Mouse (Mus musculus) left cerebral cortex, postnatal 10 days (tissue): ENCODE results near the gene Vmn1r78. TPM values are rescaled to one million over a fixed set of nuclear protein-coding genes. Genes with fewer than 3 reads are reported as not detected.
"Not testable (repeated sequence)": the region's sequence is repeated elsewhere in the genome, so short reads cannot be mapped to it uniquely, and the experiment has no call there.

ENCODE experiments used
- DNase-seq, 2 experiments: peaks; one replicate each; pipeline ENCODE4 v3.0.0; 2021 to 2022; ENCODE audit warnings: low spot score in 2 of 2, mixed read lengths in 1 of 2; ENCODE audit errors: extremely low spot score in 1 of 2
- intact Hi-C: fragments of 180-260 bp; cut with DNase I; formaldehyde crosslinking; loops from one replicate; pipeline ENCODE4 v1.15.1; 2025
- total RNA-seq, 2 experiments: library from RNA; stranded (reverse); gene quantifications; 2 replicates each; pipeline ENCODE4 v1.2.3; 2021

Gene Vmn1r78
- total RNA-seq = not detected

- intact Hi-C loops = no loop called here
- DNase-seq = no peak
Observed at GRCm38 (mm10) chr7:12149957-12150356, at the start of gene Vmn1r78. TSS of gene Vmn1r78 (plus strand) at chr7:12150257.

DNA sequence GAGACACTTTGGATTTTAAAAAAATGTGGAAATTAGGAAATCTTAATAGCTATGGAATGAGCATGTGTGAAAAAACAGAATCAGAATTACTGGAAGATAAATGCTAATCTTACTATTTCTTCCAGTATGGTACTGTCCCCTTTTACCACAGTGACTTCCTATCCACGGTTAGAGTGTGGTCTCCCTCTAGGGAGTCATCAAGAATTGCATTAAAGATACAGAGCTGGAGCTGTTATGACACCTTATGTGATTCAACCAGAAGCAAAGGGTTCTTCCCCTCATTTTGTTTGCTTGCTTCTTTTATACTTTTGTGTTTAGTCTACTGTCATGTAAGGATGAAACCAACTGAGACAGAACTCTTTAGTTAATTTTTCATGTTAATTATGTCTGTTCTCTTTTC, 6.4 kb downstream of the Vmn1r78 start:
- DNase-seq, intact Hi-C loops: not testable (repeated sequence)

- DNase-seq, intact Hi-C loops: not testable (repeated sequence)
Observed at GRCm38 (mm10) chr7:12170979-12171378, 20.9 kb downstream of the Vmn1r78 start, which contains the start of gene Vmn1r79. TSS of gene Vmn1r79 (plus strand) at chr7:12171279.

DNA sequence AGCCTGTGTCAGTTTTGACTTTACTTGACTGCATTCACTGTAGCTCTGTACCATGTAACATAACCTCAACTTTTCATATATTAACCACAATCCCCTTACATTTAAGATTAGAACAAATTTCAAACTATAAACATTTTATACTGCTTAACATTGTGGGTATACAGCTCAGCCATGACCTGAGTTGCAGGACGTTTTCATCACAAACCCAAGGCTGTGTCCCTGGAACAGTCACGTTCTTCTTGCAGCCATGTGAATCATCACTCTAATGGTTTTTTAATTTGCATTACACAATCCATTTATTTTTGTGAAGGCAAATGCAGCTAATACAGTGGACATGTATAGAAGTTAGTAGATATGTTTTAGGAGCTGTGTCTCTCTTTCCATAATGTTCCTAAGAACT, 22.9 kb downstream of the Vmn1r78 start:
- DNase-seq, intact Hi-C loops: not testable (repeated sequence)

- no peak for DNase-seq
- intact Hi-C loops = no loop called here
Observed at GRCm38 (mm10) chr7:12188986-12189385, 38.9 kb downstream of the Vmn1r78 start, which contains the start of gene Vmn1r80. TSS of gene Vmn1r80 (plus strand) at chr7:12189286.

GRCm38 (mm10) chr7:12204141-12204540, 54.1 kb downstream of the Vmn1r78 start:
- intact Hi-C loops = no loop called here
- no peak for DNase-seq

Other genes with a start within 250 kb of the Vmn1r78 start
- gene Vmn1r76, start 212.0 kb upstream of the Vmn1r78 start, total RNA-seq = not detected
- gene Vmn1r77, start 113.5 kb upstream of the Vmn1r78 start, total RNA-seq = not detected
- gene Vmn1r79, start 21.0 kb downstream of the Vmn1r78 start, total RNA-seq = not detected
- gene Vmn1r80, start 39.0 kb downstream of the Vmn1r78 start, total RNA-seq = not detected
- gene Vmn1r81, start 118.0 kb downstream of the Vmn1r78 start, total RNA-seq = under 1 TPM; 0.13 to 0.26 TPM
- gene Vmn1r82, start 150.2 kb downstream of the Vmn1r78 start, total RNA-seq = not detected
- not detected for gene Vmn1r83, start 179.2 kb downstream of the Vmn1r78 start, total RNA-seq
- not detected for gene Vmn1r84, start 219.0 kb downstream of the Vmn1r78 start, total RNA-seq